Mouse (Mus musculus): Measurements from ENCODE around the gene Ywhag.

Gene Ywhag

GRCm38 (mm10) chr5:135950710-135951412 is 16.4 kb upstream of the Ywhag start:
- no peak for DNase-seq

DNA sequence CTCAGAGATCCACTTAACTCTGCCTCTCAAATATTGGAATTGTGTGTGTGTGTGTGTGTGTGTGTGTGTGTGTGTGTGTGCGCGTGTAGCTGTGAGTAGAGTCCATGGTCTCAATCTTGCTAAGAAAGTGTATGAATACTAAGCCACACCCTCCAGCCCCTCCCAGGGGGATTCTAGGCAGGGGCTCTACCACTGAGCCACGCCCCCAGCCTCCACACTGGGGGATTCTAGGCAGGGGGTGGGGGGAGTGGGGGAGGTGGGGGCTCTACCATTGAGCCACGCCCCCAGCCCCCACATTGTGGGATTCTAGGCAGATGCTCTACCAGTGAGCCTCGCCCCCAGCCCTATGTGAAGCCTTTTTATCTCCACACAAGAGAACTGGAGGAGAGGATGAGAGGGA is 12.2 kb upstream of the Ywhag start:
- DNase-seq, result no peak

DNA sequence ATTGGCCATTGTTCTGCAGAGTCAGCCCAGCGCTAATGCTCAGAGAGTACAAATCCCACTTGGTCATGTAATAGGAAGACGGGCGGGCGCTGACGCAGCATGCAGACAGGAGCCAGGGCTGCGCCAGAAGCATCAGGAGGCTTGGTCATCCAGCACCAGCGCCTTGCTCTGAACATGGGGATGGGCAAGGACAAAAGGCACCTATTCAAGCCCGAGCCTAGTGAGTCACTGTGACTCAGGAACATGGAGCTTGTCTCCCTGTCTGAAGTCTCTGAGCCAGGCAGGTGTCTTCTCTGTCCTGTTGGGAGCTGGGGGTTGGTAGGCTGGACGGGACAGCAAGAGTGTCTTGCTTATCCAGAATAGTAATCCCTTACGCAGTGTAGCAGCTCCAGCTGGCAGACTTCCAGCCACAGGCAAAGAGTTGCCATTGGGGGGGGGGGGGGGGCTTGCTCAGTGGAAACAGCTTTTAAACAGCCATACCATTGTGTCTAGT is 11.5 kb upstream of the Ywhag start:
- peak in 1 of 2 experiments; percentile 54 for DNase-seq

DNA sequence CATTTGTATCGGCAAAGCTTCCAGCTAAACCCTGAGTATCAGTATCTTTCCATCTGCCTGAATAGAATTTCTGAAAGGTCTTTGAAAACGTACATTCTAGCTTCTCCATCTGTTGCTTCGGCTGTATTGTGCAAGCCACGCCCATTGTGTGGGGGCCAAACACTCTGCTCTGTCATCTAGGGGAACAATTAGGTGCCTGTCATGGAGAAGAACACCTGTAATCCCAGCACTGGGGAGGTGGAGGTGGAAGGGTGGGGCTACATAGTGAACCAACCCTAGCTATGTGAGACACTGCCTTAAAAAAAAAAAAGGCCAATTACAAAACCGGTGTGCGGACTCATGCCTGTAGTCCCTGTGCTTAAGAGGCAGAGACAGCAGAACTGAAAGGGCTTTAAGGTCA is 8.3 kb upstream of the Ywhag start:
- no peak for DNase-seq

DNA sequence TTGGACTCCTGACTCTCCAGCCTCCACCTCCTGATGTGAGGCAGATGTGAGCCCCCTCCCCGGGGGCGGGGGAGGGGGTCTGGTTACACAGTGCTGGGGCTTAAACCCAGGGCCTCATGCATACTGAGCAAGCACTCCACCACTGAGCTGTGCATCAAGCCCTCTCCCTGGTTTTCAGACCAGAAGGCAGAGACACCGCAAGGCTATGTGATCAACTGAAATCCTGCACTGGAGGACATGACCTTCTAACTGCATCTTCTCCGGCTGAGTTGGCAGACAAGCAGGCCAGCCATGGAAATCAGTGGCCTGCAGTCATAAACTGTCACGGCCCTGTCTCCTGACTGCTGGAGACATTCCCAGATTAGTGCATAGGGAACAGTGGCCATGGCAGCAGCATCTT is 6.2 kb upstream of the Ywhag start:
- no peak for DNase-seq

DNA sequence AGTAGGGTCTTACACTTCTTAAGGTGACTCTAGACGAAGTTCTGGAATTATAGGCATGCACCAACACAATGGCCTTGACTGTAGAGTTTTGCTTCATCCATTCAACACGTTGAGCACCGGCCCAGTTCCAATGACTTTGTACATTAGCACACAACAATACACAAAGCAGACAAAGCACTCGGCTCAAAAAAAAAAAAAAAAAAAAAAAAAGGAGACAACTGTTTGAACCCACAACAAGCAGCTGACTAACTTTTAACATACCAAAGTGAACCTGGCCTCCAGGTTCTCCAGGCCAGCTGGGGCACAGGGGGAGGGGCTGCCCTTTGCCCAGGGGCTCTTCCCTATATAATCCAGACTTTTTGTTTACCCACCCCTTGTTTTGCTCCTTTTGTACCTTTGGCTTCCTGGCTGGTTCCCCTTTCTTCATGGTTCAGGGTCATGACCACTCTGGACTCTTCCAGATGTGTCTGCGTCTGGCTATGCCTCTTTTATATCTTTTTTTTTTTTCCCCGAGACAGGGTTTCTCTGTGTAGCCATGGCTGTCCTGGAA is 1.3 kb upstream of the Ywhag start:
- no peak for DNase-seq

DNA sequence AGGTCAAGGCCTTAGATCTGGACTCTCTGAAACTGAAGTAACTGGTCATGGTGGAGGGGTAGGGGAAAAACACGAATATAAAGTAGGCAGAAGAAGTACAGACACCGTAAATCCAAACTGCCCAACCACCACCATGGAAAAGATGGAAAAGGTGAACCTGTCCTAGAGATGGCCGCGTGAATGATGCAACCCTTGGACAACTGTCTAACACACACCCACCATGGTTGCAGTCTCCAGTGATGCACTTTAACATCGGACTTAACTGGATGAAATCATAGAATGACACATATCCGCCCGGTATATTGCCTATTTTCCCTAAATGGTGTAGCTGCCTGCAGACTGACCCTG is 734 bp upstream of the Ywhag start:
- DNase-seq, result no peak

- DNase-seq, result peak; percentile 78 to 87
Measured at GRCm38 (mm10) chr5:135933900-135934441, 445 bp downstream of the Ywhag start.

GRCm38 (mm10) chr5:135933222-135933899 is 1.1 kb downstream of the Ywhag start:
- DNase-seq, result no peak

GRCm38 (mm10) chr5:135932359-135932758 is 2.1 kb downstream of the Ywhag start:
- no peak for DNase-seq

- DNase-seq, result no peak
Measured at GRCm38 (mm10) chr5:135931526-135931925, 2.9 kb downstream of the Ywhag start.

GRCm38 (mm10) chr5:135929685-135930424 is 4.6 kb downstream of the Ywhag start:
- no peak for DNase-seq

DNA sequence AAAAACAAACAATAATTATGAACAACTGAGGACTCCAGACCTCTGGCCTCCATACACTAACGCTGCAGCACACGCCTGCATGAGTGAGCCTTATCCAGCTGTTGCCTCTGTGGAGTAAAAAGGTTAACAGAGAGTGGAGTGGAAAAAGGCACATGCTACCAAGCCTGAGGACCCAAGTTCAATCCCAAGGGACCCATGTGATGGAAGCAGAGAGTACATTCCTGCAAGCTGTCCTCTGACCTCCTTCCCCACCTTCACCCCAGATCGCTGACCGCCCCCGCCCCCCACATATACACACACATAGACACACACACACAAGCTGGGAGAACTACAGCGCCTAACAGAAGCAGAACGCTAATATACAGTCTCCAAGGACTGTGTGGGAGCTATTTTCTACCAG is 10.5 kb downstream of the Ywhag start:
- no peak for DNase-seq

DNA sequence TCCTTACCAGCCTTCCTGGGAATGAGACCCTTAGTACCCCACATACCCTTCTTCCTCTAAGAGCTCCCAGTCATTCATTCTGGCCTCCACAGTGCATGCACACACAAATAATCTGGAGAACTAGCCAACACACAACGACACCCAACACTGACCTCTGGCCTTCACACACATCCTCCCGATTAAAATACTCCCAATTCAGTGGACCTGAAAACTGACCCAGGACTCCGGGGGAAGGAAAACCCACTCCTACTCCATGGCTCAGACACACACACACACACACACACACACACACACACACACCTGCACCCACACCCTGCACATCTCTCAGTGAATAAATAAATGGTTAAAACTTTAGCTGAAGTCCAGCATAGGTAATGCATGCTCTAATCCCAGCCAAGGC is 14.5 kb downstream of the Ywhag start:
- no peak for DNase-seq

DNA sequence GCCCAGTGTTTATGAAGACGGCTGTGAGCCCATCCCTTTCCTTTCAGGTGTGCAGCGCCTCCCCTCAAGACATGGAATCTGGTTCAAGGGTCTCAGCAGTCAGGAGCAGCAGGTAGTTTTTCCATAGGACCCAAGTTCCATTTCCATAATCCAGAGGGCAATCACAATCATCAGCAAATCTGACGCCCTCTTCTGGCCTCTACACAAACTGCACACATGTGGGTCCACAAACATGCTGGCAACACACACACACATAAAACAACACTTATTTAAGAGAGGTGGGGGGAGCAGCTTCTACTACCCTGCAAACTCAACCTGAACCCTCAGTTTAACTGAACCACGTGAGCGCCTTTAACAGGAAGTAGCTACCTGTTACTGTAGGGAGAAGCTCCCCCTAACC is 15.8 kb downstream of the Ywhag start:
- no peak for DNase-seq

GRCm38 (mm10) chr5:135918059-135918437 is 16.4 kb downstream of the Ywhag start:
- DNase-seq, result no peak

DNA sequence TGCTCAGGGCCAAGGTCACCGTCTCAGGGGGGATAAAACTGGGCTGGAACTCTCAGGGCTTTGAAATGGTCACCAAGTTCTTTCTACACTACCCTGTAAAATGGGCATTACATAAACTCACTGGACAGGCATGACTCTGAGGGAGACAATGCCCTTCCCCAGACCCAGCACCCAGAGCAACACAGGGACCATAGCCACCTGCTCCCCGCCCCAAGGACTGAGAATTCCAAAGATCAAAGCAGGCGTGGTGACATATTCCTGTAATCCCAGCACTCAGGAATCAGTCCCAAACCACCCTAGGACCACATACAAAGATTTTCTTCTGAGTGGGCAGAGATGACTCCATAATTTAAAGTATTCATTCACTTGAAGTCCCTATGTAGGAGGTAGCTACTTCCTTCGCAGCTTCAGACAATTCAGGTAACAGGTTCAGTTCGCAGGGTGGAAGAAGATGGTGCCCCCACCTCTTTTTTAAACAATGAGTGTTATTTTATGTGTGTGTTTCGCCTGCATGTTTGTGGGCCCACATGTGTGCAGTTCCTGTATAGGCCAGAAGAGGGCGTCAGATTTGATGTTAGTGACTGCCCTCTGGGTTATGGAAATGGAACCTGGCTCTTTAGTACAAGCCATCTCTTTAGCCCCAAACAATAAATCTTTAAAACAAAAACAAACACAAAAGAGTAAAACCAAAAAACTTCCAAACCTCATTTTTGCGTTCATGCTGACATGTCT is 16.9 kb downstream of the Ywhag start:
- peak in 1 of 2 experiments; percentile 52 for DNase-seq

GRCm38 (mm10) chr5:135916601-135917000 is 17.8 kb downstream of the Ywhag start:
- DNase-seq, result peak; percentile 72 to 79

DNA sequence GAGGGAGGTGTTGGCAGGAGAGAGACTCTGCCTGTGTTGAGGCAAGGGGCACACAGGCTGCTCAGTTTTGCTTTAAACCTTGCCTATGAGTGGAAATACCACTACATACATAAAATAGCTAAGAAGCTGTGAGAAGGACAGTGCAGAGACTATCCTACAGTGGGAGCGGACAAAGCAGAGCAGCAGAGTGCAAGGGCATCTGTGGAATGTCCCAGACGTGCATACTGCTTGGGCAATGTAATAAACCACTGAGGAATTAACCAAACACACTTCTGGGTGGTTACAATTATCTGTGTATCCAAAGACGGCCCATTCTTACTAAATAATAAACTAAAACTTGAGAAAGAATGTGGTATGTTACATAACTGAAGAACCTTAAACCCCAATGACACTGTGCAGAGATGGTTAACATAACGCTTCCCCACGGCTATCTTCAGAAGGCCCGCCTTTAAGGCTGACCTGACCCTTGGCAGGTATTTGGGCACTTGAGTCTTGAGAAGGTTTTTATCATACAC is 18.3 kb downstream of the Ywhag start:
- DNase-seq, result no peak

DNA sequence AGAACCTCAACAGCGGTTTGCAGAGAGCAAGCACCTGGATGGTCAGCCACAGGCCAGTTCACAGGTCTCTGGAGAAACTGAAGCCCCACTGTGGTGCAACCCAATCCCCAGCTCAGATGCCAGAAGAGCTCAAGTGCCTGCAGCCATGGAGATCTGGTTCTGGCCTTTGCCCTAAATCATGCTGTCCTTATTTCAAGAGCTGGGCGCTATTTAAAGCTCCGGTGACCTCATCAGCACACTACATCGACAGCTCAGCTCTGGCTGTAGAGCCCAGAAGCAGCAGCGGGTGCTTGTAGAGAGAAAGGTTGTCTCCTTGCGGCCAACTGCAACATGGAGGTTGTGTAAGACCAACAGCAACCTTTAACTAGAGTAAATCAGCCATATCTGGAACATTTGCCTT is 20.3 kb downstream of the Ywhag start:
- peak in 1 of 2 experiments; percentile 46 for DNase-seq

DNA sequence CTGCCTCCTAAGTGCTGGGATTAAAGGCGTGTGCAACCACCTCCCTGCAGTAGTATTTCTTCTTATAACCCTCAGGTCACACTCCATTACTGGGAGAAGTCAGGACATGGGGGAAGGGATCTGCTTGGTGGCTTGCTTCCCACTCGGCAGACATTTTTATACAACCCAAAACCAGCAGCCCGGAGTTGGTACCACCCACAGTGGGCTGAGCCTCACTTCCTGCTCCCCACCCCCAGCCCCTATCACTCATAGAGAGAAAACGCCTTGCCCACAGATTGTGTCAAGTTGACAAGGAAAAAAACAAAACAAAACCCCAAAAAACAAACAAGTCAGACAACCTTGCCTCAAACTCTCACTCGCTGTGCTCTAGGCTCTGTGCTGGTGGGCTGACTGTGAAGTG is 21.2 kb downstream of the Ywhag start:
- no peak for DNase-seq

DNA sequence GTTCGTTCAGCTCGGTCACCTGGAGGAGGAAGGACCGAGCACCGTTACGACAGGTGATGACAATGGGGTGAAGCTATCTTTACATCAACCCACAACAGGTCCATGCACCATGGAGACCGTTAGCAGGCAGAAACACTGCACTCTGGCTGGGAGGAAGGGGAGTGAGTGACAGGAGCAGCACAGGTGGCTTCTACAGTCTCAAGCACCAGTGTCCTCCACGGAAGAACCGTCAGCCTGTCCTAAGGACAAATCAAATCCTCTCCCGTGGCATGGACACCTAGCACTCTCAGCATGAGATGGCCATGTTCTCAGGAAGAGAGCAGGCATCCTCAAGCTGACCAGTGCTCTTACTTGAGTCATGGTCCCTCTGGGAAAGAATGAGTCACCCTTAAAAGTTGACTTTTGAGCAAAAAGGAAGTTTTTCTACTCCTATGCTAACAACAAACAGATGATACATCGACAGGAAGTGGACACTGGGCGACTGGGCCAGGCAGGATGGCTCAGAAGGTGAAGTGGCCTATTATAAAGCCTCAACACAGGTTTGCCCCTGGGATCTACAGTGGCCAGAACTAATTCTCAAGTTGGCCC is 22.7 kb downstream of the Ywhag start:
- no peak for DNase-seq

All from cerebellum, postnatal 14 days (tissue).